Mouse (Mus musculus) CH12F3 (cell line): Measurements from ENCODE around the gene Ces3a.
"Not testable (repeated sequence)": the region's sequence is repeated elsewhere in the genome, so short reads cannot be mapped to it uniquely, and the experiment has no call there.

Experiments
- in situ Hi-C: fragments of 300-500 bp; cut with MboI; formaldehyde crosslinking; loops from 2 replicates; pipeline ENCODE4 v1.14.3; 2020; ENCODE audit warnings: low sequenced_read_pairs

Ces3a gene

GRCm38 (mm10) chr8:105048371-105048854 lies at the start of gene Ces3a:
Gene Ces3a (plus strand): TSS chr8:105048601.
- in situ Hi-C loops: no loop called here

GRCm38 (mm10) chr8:104999183-104999582 lies 49.2 kb upstream of the Ces3a start:
- in situ Hi-C loops: no loop called here

GRCm38 (mm10) chr8:105000586-105000985 lies 47.8 kb upstream of the Ces3a start, which contains the start of gene Ces2h:
Gene Ces2h (plus strand): TSS chr8:105000853.
- in situ Hi-C loops: no loop called here

- in situ Hi-C loops: no loop called here
Observed at GRCm38 (mm10) chr8:105010000-105010399, 38.4 kb upstream of the Ces3a start.

GRCm38 (mm10) chr8:105011136-105011535 lies 37.3 kb upstream of the Ces3a start:
- in situ Hi-C loops: no loop called here

- in situ Hi-C loops: no loop called here
Observed at GRCm38 (mm10) chr8:105014391-105014790, 34.0 kb upstream of the Ces3a start.

- in situ Hi-C loops: no loop called here
Observed at GRCm38 (mm10) chr8:105021954-105022353, 26.4 kb upstream of the Ces3a start.

GRCm38 (mm10) chr8:105023087-105023486 lies 25.3 kb upstream of the Ces3a start:
- in situ Hi-C loops: no loop called here

- in situ Hi-C loops: no loop called here
Observed at GRCm38 (mm10) chr8:105025050-105025449, 23.4 kb upstream of the Ces3a start.

- in situ Hi-C loops: no loop called here
Observed at GRCm38 (mm10) chr8:105043510-105043909, 4.9 kb upstream of the Ces3a start.

GRCm38 (mm10) chr8:105045824-105046401 lies 2.5 kb upstream of the Ces3a start:
- in situ Hi-C loops: no loop called here

GRCm38 (mm10) chr8:105056211-105056610 lies 7.8 kb downstream of the Ces3a start:
- in situ Hi-C loops: no loop called here

GRCm38 (mm10) chr8:105060056-105060455 lies 11.7 kb downstream of the Ces3a start:
- in situ Hi-C loops: no loop called here

GRCm38 (mm10) chr8:105066761-105067160 lies 18.4 kb downstream of the Ces3a start:
- in situ Hi-C loops: no loop called here

- in situ Hi-C loops: not testable (repeated sequence)
Observed at GRCm38 (mm10) chr8:105067905-105068304, 19.5 kb downstream of the Ces3a start.

GRCm38 (mm10) chr8:105068971-105069370 lies 20.6 kb downstream of the Ces3a start:
- in situ Hi-C loops: no loop called here

- in situ Hi-C loops: no loop called here
Observed at GRCm38 (mm10) chr8:105076601-105077000, 28.2 kb downstream of the Ces3a start.

- in situ Hi-C loops: no loop called here
Observed at GRCm38 (mm10) chr8:105077071-105077470, 28.7 kb downstream of the Ces3a start.

GRCm38 (mm10) chr8:105078591-105078990 lies 30.2 kb downstream of the Ces3a start:
- in situ Hi-C loops: no loop called here

- in situ Hi-C loops: no loop called here
Observed at GRCm38 (mm10) chr8:105080814-105081336, 32.5 kb downstream of the Ces3a start.

- in situ Hi-C loops: no loop called here
Observed at GRCm38 (mm10) chr8:105083449-105084050, 35.1 kb downstream of the Ces3a start, which contains the start of gene Ces3b. Gene Ces3b (plus strand): TSS chr8:105083753.

- in situ Hi-C loops: not testable (repeated sequence)
Observed at GRCm38 (mm10) chr8:105088166-105088565, 39.8 kb downstream of the Ces3a start.
